Mouse (Mus musculus): ENCODE measurements around the gene Snx5. TPM values are rescaled to one million over a fixed set of nuclear protein-coding genes. Genes with fewer than 3 reads are reported as not detected.

Snx5 gene
- polyA plus RNA-seq, 1 experiment from 2014 or later = 120 TPM

- no peak overlapping the region for H3K4me3 ChIP-seq
- H3K9me3 ChIP-seq (replicated peaks) = no peaks in the 10 kb centered on the region
- H3K27ac ChIP-seq (replicated peaks) = no peak overlapping the region
- DNase-seq (ENCODE audit: low spot score) = no peak
- no peaks in the 10 kb centered on the region for H3K27me3 ChIP-seq (ENCODE audit: low read depth, poor library complexity, severe bottlenecking)
- WGBS = 74% methylated on average over 3 of the region's 3 CpGs
- 0 out of 2 replicates have a peak, but pooled peaks cover 3% of the 10 kb centered on the region for H3K4me1 ChIP-seq
- no peaks in the 10 kb centered on the region for H3K36me3 ChIP-seq
Observed at GRCm38 (mm10) chr2:144235776-144236175, 34.9 kb downstream of the Snx5 start.

GRCm38 (mm10) chr2:144233534-144233933, 37.2 kb downstream of the Snx5 start:
- Histone ChIP-seq H3K4me3 (no peak overlapping the region), H3K36me3 (no peaks in the 10 kb centered on the region), H3K4me1 (0 out of 2 replicates have a peak, but pooled peaks cover 3% of the 10 kb centered on the region), H3K9me3 (replicated peaks) (no peaks in the 10 kb centered on the region), H3K27ac (replicated peaks) (no peak overlapping the region), H3K27me3 (ENCODE audit: low read depth, poor library complexity, severe bottlenecking) (no peaks in the 10 kb centered on the region)
- no peak for DNase-seq (ENCODE audit: low spot score)
- 74% methylated on average over 3 of the region's 3 CpGs for WGBS

- Histone ChIP-seq H3K9me3 (replicated peaks) (no peaks in the 10 kb centered on the region; the same call in 1 of the 2 replicates), H3K27me3 (ENCODE audit: low read depth, poor library complexity, severe bottlenecking) (no peaks in the 10 kb centered on the region), H3K27ac (replicated peaks) (no peak overlapping the region), H3K4me1 (0 out of 2 replicates have a peak, but pooled peaks cover 3% of the 10 kb centered on the region), H3K36me3 (no peaks in the 10 kb centered on the region), H3K4me3 (no peak overlapping the region)
- 85% methylated on average over 5 of the region's 5 CpGs for whole genome bisulfite sequencing
- DNase-seq (ENCODE audit: low spot score) = no peak
Observed at GRCm38 (mm10) chr2:144231115-144231514, 39.6 kb downstream of the Snx5 start.

- no peaks in the 10 kb centered on the region for H3K36me3 ChIP-seq
- DNase-seq (ENCODE audit: low spot score) = no peak
- 81% methylated on average over 7 of the region's 7 CpGs for WGBS
- H3K27ac ChIP-seq (replicated peaks) = no peak overlapping the region
- no peaks in the 10 kb centered on the region for H3K27me3 ChIP-seq (ENCODE audit: low read depth, poor library complexity, severe bottlenecking)
- H3K4me1 ChIP-seq = no peaks in the 10 kb centered on the region
- no peaks in the 10 kb centered on the region; the same call in 1 of the 2 replicates for H3K9me3 ChIP-seq (replicated peaks)
- H3K4me3 ChIP-seq = no peak overlapping the region
Observed at GRCm38 (mm10) chr2:144230498-144230897, 40.2 kb downstream of the Snx5 start.

GRCm38 (mm10) chr2:144229647-144230046, 41.1 kb downstream of the Snx5 start:
- H3K27ac ChIP-seq (replicated peaks) = no peak overlapping the region
- no peak for DNase-seq (ENCODE audit: low spot score)
- H3K27me3 ChIP-seq (ENCODE audit: low read depth, poor library complexity, severe bottlenecking) = no peaks in the 10 kb centered on the region
- H3K4me1 ChIP-seq = no peaks in the 10 kb centered on the region
- 91% methylated on average over 14 of the region's 14 CpGs for WGBS
- H3K4me3 ChIP-seq = no peak overlapping the region
- H3K36me3 ChIP-seq = no peaks in the 10 kb centered on the region
- no peaks in the 10 kb centered on the region; the same call in 1 of the 2 replicates for H3K9me3 ChIP-seq (replicated peaks)

GRCm38 (mm10) chr2:144228521-144229346, 42.0 kb downstream of the Snx5 start:
- H3K4me3 ChIP-seq = no peak overlapping the region
- WGBS = 84% methylated on average over 12 of the region's 12 CpGs
- H3K4me1 ChIP-seq = no peaks in the 10 kb centered on the region
- no peaks in the 10 kb centered on the region; the same call in 1 of the 2 replicates for H3K9me3 ChIP-seq (replicated peaks)
- H3K27ac ChIP-seq (replicated peaks) = no peak overlapping the region
- no peaks in the 10 kb centered on the region for H3K27me3 ChIP-seq (ENCODE audit: low read depth, poor library complexity, severe bottlenecking)
- no peaks in the 10 kb centered on the region for H3K36me3 ChIP-seq
- DNase-seq (ENCODE audit: low spot score) = no peak

GRCm38 (mm10) chr2:144226906-144227586, 43.7 kb downstream of the Snx5 start:
- H3K4me1 ChIP-seq = no peaks in the 10 kb centered on the region
- DNase-seq (ENCODE audit: low spot score) = no peak
- WGBS = 87% methylated on average over 12 of the region's 12 CpGs

GRCm38 (mm10) chr2:144224351-144224750, 46.4 kb downstream of the Snx5 start:
- no peaks in the 10 kb centered on the region for H3K27me3 ChIP-seq (ENCODE audit: low read depth, poor library complexity, severe bottlenecking)
- WGBS = 68% methylated on average over 12 of the region's 12 CpGs
- no peaks in the 10 kb centered on the region for H3K36me3 ChIP-seq
- no peak for DNase-seq (ENCODE audit: low spot score)
- H3K4me3 ChIP-seq = no peak overlapping the region
- H3K9me3 ChIP-seq (replicated peaks) = no peaks in the 10 kb centered on the region; the same call in 1 of the 2 replicates
- no peak overlapping the region; the same call in 1 of the 2 replicates for H3K27ac ChIP-seq (replicated peaks)
- no peaks in the 10 kb centered on the region for H3K4me1 ChIP-seq

More at GRCm38 (mm10) chr2:144226906-144227586, 43.7 kb downstream of the Snx5 start:
- H3K36me3 ChIP-seq = no peaks in the 10 kb centered on the region
- H3K27me3 ChIP-seq (ENCODE audit: low read depth, poor library complexity, severe bottlenecking) = no peaks in the 10 kb centered on the region
- no peak overlapping the region for H3K4me3 ChIP-seq
- no peak overlapping the region for H3K27ac ChIP-seq (replicated peaks)
- H3K9me3 ChIP-seq (replicated peaks) = no peaks in the 10 kb centered on the region; the same call in 1 of the 2 replicates

- peak overlapping the region; percentile 80; the same call in 1 of the 2 replicates for H3K27ac ChIP-seq (replicated peaks)
Observed at GRCm38 (mm10) chr2:144215601-144216000, 55.1 kb downstream of the Snx5 start.

GRCm38 (mm10) chr2:144215195-144215594, 55.5 kb downstream of the Snx5 start:
- Histone ChIP-seq H3K27me3 (ENCODE audit: low read depth, poor library complexity, severe bottlenecking) (no peaks in the 10 kb centered on the region), H3K27ac (replicated peaks) (peak overlapping the region; percentile 80), H3K36me3 (no peaks in the 10 kb centered on the region), H3K4me1 (peaks cover 16% of the 10 kb centered on the region), H3K4me3 (no peak overlapping the region), H3K9me3 (replicated peaks) (no peaks in the 10 kb centered on the region)
- 9% methylated on average over 7 of the region's 7 CpGs for WGBS
- peak; percentile 40 for DNase-seq (ENCODE audit: low spot score)

More at GRCm38 (mm10) chr2:144215601-144216000, 55.1 kb downstream of the Snx5 start:
- no peaks in the 10 kb centered on the region for H3K9me3 ChIP-seq (replicated peaks)
- H3K4me3 ChIP-seq = no peak overlapping the region
- H3K27me3 ChIP-seq (ENCODE audit: low read depth, poor library complexity, severe bottlenecking) = no peaks in the 10 kb centered on the region
- H3K36me3 ChIP-seq = no peaks in the 10 kb centered on the region
- WGBS = 31% methylated on average over 9 of the region's 9 CpGs
- DNase-seq (ENCODE audit: low spot score) = no peak
- peaks cover 16% of the 10 kb centered on the region for H3K4me1 ChIP-seq

- Histone ChIP-seq H3K27me3 (ENCODE audit: low read depth, poor library complexity, severe bottlenecking) (no peaks in the 10 kb centered on the region), H3K27ac (replicated peaks) (peak overlapping the region; percentile 80), H3K4me3 (no peak overlapping the region), H3K4me1 (peaks cover 16% of the 10 kb centered on the region), H3K36me3 (no peaks in the 10 kb centered on the region), H3K9me3 (replicated peaks) (no peaks in the 10 kb centered on the region)
- 51% methylated on average over 9 of the region's 9 CpGs for WGBS
- DNase-seq (ENCODE audit: low spot score) = peak; percentile 40
Observed at GRCm38 (mm10) chr2:144214508-144215185, 56.1 kb downstream of the Snx5 start.

- H3K4me1 ChIP-seq = peaks cover 16% of the 10 kb centered on the region
- H3K9me3 ChIP-seq (replicated peaks) = no peaks in the 10 kb centered on the region
- DNase-seq (ENCODE audit: low spot score) = no peak
- H3K4me3 ChIP-seq = no peak overlapping the region
- 93% methylated on average over 6 of the region's 6 CpGs for WGBS
- no peak overlapping the region for H3K27ac ChIP-seq (replicated peaks)
- no peaks in the 10 kb centered on the region for H3K27me3 ChIP-seq (ENCODE audit: low read depth, poor library complexity, severe bottlenecking)
- H3K36me3 ChIP-seq = no peaks in the 10 kb centered on the region
Observed at GRCm38 (mm10) chr2:144213803-144214202, 56.9 kb downstream of the Snx5 start.
